Mouse (Mus musculus): Measurements from ENCODE around the gene Rab31.

DNA sequence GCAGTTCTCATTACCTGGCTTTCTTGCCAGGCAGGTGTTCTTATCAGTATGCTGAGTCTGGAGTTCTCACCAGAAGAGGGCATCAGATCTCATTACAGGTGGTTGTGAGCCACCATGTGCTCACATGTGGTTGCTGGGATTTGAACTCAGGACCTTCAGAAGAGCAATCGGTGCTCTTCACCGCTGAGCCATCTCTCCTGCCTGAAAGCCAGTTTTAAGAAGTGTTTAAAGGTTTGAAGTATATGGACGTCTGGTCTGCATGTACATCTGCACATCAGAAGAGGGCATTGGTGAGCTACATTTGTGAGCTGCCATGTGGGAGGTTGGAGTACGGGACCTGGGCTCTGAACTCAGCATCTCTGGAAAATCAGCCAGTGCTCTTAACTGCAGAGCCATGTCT, 1.1 kb upstream of the Rab31 start:
- TF ChIP-seq CTCF (IDR thresholded peaks at IDR 0.05; ENCODE audit: borderline replicate concordance, control insufficient read depth, extremely low read depth, insufficient read depth, low read length, poor library complexity) (no peak), POLR2A (IDR thresholded peaks at IDR 0.05; ENCODE audit: control insufficient read depth, extremely low read depth, insufficient read depth, low read length, poor library complexity) (no peak)

Measured in thymus, adult 2 months (tissue).